Mouse (Mus musculus) embryo, embryonic 10.5 days (tissue): Measurements from ENCODE around the gene Apex2.
"Not testable (repeated sequence)": the region's sequence is repeated elsewhere in the genome, so short reads cannot be mapped to it uniquely, and the experiment has no call there.

Source experiments
- DNase-seq: peaks from one replicate; pipeline ENCODE4 v3.0.0-alpha.2; 2015; ENCODE audit warnings: low spot score

Gene Apex2

GRCm38 (mm10) chrX:150487811-150488210 lies 101.9 kb downstream of the Apex2 start:
- not testable (repeated sequence) for DNase-seq

- not testable (repeated sequence) for DNase-seq
Observed at GRCm38 (mm10) chrX:150486314-150487030, 103.2 kb downstream of the Apex2 start.

- peak; percentile 92 for DNase-seq
Observed at GRCm38 (mm10) chrX:150477854-150478780, 111.6 kb downstream of the Apex2 start.

- DNase-seq: no peak
Observed at GRCm38 (mm10) chrX:150471416-150471815, 118.3 kb downstream of the Apex2 start.
